Mouse (Mus musculus): ENCODE results near the gene Thumpd3.

Thumpd3 gene

GRCm38 (mm10) chr6:113037946-113038734 is 7.9 kb upstream of the Thumpd3 start:
- DNase-seq (ENCODE audit: low read depth, low spot score) = no peak

DNA sequence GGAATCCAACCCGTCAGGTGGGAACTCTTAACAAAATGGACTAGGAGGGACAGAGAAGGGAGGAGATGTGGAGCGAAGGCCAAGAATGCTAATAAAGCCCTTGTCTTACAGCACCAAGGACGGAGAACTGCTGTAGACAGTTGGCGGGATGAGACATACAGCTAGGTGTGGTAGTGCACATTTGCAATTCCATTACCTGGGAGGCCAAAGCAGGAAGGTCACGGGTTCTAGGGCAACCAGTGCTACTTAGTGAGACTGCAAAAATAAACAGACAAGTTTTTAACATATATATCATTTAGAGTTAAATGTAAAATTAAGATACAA is 7.3 kb upstream of the Thumpd3 start:
- DNase-seq (ENCODE audit: low read depth, low spot score) = no peak

DNA sequence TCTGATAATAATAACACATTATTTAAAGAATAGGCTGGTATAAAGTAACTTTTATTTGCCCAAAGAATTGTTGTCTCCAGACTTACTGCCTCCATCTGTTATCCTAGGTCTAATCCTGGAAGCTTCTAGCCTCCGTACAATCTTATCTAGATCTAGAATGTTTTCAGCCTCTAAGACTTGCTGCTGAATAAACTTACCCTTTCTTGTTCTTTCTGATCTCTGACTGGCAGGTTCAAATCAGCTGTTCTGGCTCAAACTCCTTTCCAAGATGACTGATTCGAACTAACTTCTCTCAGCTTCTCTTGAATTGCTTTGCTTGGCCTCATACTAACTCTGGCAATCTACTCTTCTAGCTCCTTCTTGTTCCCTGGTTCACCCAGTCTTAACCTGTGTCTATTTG is 5.7 kb upstream of the Thumpd3 start:
- no peak for DNase-seq (ENCODE audit: low read depth, low spot score)

DNA sequence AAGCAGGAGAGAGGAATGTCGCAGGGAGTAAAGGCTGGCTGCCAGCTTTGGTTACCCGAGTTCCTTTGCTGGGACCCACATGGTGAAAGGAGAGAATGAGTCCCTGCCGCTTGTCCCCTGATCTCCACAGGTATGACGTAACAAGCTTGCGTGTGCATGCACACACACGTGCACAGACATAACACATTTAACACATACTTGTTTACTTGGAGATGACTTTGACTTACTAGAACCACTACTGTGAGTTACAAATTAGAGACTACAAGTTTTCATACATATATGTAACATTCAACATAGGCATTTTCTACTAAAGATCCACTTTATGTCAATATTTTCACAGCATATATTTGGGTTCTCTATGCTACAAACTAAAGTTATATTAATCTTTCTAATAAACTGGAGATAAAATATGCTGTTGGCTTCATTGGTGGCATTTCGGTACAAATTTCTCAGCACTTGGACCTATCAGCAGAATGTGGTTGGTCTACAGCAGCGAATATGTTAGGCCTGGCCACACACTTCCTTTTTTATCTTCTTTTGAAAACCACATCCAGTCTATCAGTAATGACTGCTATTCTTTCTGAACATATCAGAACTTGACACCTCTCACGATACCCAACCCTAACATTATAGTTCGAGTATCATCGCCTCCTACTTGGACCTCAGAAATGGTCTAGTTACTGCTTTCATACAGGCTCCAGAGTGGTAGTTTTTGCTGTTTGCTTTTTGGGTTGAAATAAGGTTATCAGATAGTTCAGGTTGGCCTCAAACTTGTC is 4.6 kb upstream of the Thumpd3 start:
- DNase-seq (ENCODE audit: low read depth, low spot score) = no peak

DNA sequence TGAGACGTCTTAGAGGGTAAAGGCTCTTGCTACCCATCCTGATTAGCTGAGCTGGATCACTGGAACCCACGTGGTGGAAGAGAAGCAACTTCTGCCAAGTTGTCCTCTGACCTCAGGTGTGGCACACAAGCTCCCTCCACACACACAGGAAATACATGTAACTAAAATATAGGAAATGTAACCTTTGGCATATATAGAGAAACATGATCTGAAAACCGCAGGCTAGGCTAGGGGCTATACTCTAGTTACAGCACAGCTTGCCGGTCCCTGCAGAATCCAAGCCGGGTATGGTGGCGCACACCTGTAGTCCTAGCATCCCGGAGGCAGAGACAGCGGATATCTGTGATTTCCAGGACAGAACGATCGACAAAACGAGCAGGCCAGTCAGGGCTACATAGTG is 450 bp upstream of the Thumpd3 start:
- no peak for DNase-seq (ENCODE audit: low read depth, low spot score)

- no peak for DNase-seq (ENCODE audit: low read depth, low spot score)
These were observed 1.2 kb downstream of the Thumpd3 start for GRCm38 (mm10) chr6:113047016-113047746.

- no peak for DNase-seq (ENCODE audit: low read depth, low spot score)
These were observed 2.3 kb downstream of the Thumpd3 start for GRCm38 (mm10) chr6:113048371-113048770.

- no peak for DNase-seq (ENCODE audit: low read depth, low spot score)
These were observed 3.1 kb downstream of the Thumpd3 start for GRCm38 (mm10) chr6:113049159-113049558.

DNA sequence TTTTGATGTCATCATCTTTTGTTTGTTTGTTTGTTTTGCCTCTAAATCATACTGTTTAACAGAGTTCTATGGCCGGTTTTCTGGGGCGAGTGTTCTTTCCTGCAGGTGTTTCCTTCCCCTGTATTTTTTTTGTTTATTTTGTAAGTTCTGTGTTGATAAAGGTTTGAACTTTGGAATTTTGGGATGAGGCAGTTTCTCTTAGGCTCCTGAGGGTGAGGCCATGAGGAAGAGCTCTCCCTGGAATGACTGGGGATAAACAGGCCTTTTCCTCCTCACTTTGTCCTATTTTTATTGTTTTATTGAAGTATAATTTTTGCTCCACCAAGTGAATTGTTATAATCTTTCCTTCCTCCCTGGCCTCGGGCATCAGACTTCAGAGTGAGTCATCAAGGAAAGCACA is 6.9 kb downstream of the Thumpd3 start:
- no peak for DNase-seq (ENCODE audit: low read depth, low spot score)

DNA sequence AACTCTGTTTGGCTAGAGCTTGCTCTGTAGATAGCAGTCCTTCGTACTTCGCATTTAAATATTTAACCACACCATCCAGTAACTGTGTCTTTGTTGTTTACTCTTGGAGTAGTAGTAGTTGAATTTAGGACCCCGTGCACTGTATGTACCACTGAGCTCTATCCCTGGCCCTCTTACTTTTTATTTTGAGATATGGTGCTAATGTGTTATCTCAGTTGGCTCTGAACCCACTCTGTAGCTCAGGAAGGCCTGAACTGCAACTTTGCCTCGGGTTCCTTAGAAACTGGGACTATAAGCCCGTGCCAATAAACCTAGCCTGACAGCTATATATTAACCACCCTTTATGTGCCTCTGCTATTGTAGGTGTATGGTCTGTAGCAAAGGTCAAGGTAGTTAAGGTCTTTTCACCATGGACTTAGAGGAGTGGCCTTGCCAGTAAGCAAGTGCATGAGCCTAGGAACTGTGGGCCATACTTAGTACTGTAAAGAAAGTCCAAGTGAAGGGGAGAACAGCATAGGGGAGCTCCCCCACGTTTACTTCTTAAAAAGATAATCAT is 8.6 kb downstream of the Thumpd3 start:
- no peak for DNase-seq (ENCODE audit: low read depth, low spot score)

GRCm38 (mm10) chr6:113060892-113061563 is 15.0 kb downstream of the Thumpd3 start:
- DNase-seq (ENCODE audit: low read depth, low spot score) = no peak

DNA sequence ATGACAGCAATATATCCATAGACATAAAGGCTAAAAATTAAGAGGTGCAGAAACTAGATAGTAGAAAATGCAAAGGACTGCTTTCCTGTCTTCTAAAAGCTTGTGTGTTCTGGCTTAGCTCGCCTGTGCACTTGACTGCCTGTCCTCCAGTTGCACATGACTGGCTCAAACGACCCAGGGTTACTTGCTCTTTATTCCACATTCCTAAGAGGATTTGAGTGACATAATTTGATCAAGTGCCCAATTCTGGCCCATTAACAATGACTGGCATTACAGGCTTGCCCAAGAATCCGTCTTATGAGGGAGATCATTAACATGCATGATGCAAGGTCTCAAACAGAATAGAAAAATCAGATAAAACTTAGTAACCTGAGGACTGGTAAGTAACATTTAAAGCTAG is 16.2 kb downstream of the Thumpd3 start:
- DNase-seq (ENCODE audit: low read depth, low spot score) = no peak

DNA sequence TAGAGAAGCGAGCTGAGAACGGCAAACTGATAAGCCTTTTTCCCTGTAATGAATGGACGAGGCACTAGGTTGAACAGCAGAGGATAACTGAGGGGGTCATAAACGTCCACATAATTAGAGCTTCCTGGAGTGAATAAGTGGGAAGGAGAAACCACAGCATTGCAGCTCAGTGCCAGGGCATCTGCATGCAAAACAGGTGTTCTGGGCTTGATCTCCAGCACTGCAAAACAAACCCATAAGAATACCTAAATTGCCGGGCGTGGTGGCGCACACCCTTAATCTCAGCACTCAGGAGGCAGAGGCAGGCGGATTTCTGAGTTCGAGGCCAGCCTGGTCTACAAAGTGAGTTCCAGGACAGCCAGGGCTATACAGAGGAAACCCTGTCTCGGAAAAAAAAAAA is 17.3 kb downstream of the Thumpd3 start:
- DNase-seq (ENCODE audit: low read depth, low spot score) = no peak

DNA sequence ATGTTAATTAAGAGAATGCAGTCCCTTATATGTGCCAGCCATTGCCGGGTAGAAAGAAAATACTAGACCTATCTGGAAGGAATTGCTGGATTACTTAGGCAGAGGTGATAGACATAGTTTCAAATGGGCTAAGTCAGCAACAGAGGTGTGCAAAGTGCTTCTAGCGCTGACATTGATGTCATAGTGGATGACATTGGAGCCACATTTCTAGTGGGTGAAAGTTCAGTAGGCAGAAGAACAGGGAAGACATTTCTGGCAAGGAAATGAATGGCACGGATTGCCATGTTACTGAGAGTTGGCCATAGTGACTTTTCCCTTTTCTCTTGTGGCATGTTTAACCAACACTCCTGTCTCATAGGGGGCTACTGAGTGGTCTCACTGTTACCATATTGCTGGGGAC is 19.2 kb downstream of the Thumpd3 start:
- DNase-seq (ENCODE audit: low read depth, low spot score) = no peak

- DNase-seq (ENCODE audit: low read depth, low spot score) = no peak
These were observed 23.1 kb downstream of the Thumpd3 start for GRCm38 (mm10) chr6:113069154-113069553.

DNA sequence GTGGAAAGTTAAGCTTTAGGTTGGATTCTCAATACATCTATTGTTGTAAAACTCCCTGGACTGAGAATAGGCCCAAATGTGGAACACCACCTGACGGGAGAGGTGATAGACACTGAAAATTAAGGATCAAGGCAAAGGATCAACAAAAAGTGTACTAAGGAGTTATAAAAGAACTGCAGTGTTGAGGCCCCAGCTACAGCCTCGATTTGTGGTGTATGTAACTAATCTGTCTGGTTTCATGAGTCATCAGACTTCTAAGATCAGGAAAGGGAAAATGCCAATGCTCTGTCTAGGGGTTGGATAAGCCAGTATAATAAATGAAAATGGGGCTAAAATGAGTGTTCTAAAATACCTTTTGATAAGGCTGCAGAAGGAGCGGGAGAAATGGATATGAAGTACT is 29.2 kb downstream of the Thumpd3 start:
- DNase-seq (ENCODE audit: low read depth, low spot score) = no peak

- peak; percentile 58 for DNase-seq (ENCODE audit: low read depth, low spot score)
These were observed 30.1 kb downstream of the Thumpd3 start for GRCm38 (mm10) chr6:113076012-113076685.

GRCm38 (mm10) chr6:113076686-113077516 is 30.9 kb downstream of the Thumpd3 start, which contains the start of gene Setd5:
Gene Setd5 (plus strand): TSS chr6:113077365.
- peak; percentile 96 for DNase-seq (ENCODE audit: low read depth, low spot score)

DNA sequence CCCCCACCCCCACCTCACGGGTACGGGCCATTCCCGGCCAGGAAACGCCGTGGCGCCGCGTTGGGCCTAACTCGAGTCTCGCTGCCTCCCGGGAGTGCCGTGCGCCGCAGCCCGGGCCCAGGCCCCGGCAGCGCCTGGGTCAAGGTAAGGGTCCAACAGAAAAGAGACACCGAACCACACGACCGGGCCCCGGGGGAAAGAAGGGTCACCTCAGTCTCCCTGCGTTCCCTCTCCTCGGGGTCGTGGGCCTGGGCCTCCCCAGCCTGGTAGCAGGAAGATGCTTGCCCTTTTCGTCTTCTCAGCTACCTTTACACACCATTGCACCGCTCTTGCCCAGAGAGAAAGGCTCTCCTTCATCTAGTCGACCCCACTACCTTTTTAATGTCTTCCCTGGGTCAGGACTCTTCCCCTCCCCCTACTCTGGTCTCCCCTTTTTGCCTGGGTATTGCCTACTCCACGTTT is 31.6 kb downstream of the Thumpd3 start:
- peak; percentile 12 for DNase-seq (ENCODE audit: low read depth, low spot score)
